Mouse (Mus musculus): Measurements from ENCODE around the gene Dennd1c. TPM values are rescaled to one million over a fixed set of nuclear protein-coding genes. Genes with fewer than 3 reads are reported as not detected.
"Not testable (repeated sequence)": the region's sequence is repeated elsewhere in the genome, so short reads cannot be mapped to it uniquely, and the experiment has no call there.

The Dennd1c gene
- polyA plus RNA-seq, 1 experiment from 2014 or later, result 1.6 TPM

- Histone ChIP-seq H3K4me2 (peak overlapping the region; percentile 64), H3K36me3 (no peaks in the 10 kb centered on the region), H3K27me3 (peaks cover 89% of the 10 kb centered on the region), H3K4me1 (replicated peaks) (peaks cover 53% of the 10 kb centered on the region), H3K9me3 (replicated peaks) (no peaks in the 10 kb centered on the region), H3K4me3 (replicated peaks) (peak overlapping the region; percentile 49), H3K27ac (no peak overlapping the region), H3K9ac (peak overlapping the region; percentile 13; the same call in 1 of the 2 replicates)
- DNase-seq (no peak), ATAC-seq (ENCODE audit: low read depth) (no peak)
- WGBS (ENCODE audit: insufficient replicate concordance), result under 1% methylated on average over 39 of the region's 39 CpGs
Measured at GRCm38 (mm10) chr17:57062011-57062521, 16.2 kb downstream of the Dennd1c start.

DNA sequence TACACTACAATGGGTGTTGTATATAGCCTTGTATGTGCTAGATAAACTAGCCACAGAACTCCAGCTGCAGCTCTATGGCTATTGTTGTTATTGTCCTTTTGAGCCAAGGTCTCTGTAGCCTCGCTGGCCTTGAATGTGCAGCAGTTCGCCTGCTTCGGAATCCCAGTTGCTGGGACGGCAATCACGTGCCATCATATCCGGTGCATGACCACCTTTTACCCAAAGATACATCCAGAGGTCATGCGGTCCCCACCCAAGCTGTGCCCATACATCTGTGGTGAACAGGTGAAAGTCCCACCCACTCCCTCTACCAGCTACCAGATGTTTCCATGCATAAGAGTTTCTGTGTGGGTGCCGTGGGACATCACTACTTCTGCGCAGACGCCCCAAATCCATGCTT, 17.2 kb downstream of the Dennd1c start:
- H3K9ac ChIP-seq, result no peak overlapping the region
- H3K4me3 ChIP-seq (replicated peaks), result peak overlapping the region; percentile 69; the same call in 1 of the 2 replicates
- ATAC-seq (ENCODE audit: low read depth) (no peak), DNase-seq (no peak)
- H3K4me2 ChIP-seq, result peak overlapping the region; percentile 84
- no peaks in the 10 kb centered on the region for H3K9me3 ChIP-seq (replicated peaks)
- H3K27ac ChIP-seq, result no peak overlapping the region
- peaks cover 82% of the 10 kb centered on the region for H3K27me3 ChIP-seq
- H3K4me1 ChIP-seq (replicated peaks), result peaks cover 43% of the 10 kb centered on the region
- H3K36me3 ChIP-seq, result no peaks in the 10 kb centered on the region
- 35% methylated on average over 10 of the region's 10 CpGs for WGBS (ENCODE audit: insufficient replicate concordance)

DNA sequence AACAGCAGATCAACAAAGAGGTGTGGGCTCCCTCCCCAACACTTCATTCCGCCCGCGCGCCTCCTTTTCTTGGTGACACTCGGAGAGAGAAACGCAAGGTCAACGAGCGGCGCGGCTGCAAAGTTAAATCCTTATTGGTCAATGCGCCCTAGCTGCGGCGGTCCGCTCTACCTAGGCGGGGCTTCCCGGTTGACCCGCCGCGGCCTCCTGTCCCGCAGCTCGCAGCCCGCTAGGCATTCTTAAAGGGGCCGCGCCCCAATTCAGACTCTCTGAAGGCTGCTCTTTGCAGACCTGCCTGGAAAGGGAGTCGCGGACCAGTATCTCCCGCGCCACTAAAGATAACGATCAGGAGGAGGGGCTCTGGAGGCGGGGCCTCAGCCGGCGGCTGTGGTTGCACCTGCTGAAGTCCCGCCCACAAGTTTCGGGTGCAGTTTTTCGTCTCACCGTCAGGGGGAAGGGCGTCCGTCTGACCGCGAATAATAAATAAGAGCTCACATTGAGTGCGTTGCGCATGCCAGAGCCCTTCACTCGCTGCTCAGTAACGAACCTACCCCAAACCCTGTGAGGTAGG, 18.0 kb downstream of the Dennd1c start:
- H3K9ac ChIP-seq, result peak overlapping the region; percentile 73

DNA sequence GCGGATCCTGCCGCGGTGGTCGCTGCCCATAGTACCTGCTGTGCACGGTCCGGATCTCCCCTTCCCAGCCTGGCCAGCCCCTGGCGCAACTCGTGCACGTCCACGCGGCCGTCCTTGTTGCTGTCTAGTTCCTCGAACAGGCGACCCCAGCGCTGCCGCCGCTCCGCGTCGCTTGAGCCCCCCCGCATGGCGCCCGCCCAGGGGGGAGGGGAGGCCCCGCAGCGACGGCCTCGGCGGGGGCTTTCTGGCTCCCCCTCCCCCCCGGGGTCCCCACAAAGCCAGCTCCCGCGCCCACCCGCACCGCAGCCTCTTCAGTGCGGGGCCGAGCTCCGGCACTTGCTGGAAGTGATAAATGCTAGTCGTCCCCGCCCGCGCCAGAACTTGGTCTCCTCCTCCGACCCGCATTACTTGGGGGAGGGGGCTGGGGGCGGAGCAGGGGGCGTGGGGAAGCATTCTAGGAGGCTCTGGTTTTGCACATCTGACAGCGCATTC, 18.8 kb downstream of the Dennd1c start, which contains the start of gene Slc25a23:
Slc25a23 (minus strand) TSS at position 378 of the 492 bp plus-strand sequence.
- Histone ChIP-seq H3K9ac (peak within 1 kb of the TSS; percentile 73), H3K36me3 (peaks cover 5% of the 10 kb centered on the region; the same call in 1 of the 2 replicates), H3K4me1 (replicated peaks) (peaks cover 41% of the 10 kb centered on the region), H3K9me3 (replicated peaks) (no peaks in the 10 kb centered on the region), H3K27me3 (peaks cover 70% of the 10 kb centered on the region), H3K4me2 (peak within 1 kb of the TSS; percentile 84), H3K27ac (peak within 1 kb of the TSS; percentile 58), H3K4me3 (replicated peaks) (peak within 1 kb of the TSS; percentile 69)
- under 1% methylated on average over 40 of the region's 45 CpGs for WGBS (ENCODE audit: insufficient replicate concordance)
- ATAC-seq (ENCODE audit: low read depth) (peak; percentile 6; the same call in 1 of the 2 replicates), DNase-seq (no peak)

More for the DNA sequence above, 18.0 kb downstream of the Dennd1c start:
- Histone ChIP-seq H3K4me2 (peak overlapping the region; percentile 84), H3K27me3 (peaks cover 78% of the 10 kb centered on the region), H3K4me1 (replicated peaks) (peaks cover 41% of the 10 kb centered on the region), H3K9me3 (replicated peaks) (no peaks in the 10 kb centered on the region), H3K36me3 (peaks cover 1% of the 10 kb centered on the region; the same call in 1 of the 2 replicates), H3K4me3 (replicated peaks) (peak overlapping the region; percentile 69), H3K27ac (peak overlapping the region; percentile 58)
- peak; percentile 89 for DNase-seq
- WGBS (ENCODE audit: insufficient replicate concordance), result under 1% methylated on average over 44 of the region's 44 CpGs
- ATAC-seq (ENCODE audit: low read depth), result peak; percentile 79

- Histone ChIP-seq H3K4me2 (peak within 1 kb of the TSS; percentile 84), H3K9me3 (replicated peaks) (no peaks in the 10 kb centered on the region), H3K4me1 (replicated peaks) (peaks cover 41% of the 10 kb centered on the region), H3K27ac (peak within 1 kb of the TSS; percentile 58), H3K9ac (peak within 1 kb of the TSS; percentile 73), H3K36me3 (peaks cover 5% of the 10 kb centered on the region; the same call in 1 of the 2 replicates), H3K4me3 (replicated peaks) (peak within 1 kb of the TSS; percentile 69), H3K27me3 (peaks cover 65% of the 10 kb centered on the region)
- DNase-seq (no peak), ATAC-seq (ENCODE audit: low read depth) (no peak; the same call in 1 of the 2 replicates)
- 6% methylated on average over 19 of the region's 22 CpGs for whole genome bisulfite sequencing (ENCODE audit: insufficient replicate concordance)
Measured at GRCm38 (mm10) chr17:57058891-57059485, 19.3 kb downstream of the Dennd1c start, which contains the start of gene Crb3. Crb3 (plus strand) TSS chr17:57059105.

GRCm38 (mm10) chr17:57056246-57056645, 22.1 kb downstream of the Dennd1c start:
- Histone ChIP-seq H3K4me1 (replicated peaks) (peaks cover 29% of the 10 kb centered on the region), H3K4me2 (no peak overlapping the region), H3K4me3 (replicated peaks) (no peak overlapping the region), H3K9me3 (replicated peaks) (no peaks in the 10 kb centered on the region), H3K36me3 (peaks cover 15% of the 10 kb centered on the region; the same call in 1 of the 2 replicates), H3K27ac (peak overlapping the region; percentile 47), H3K9ac (no peak overlapping the region), H3K27me3 (peaks cover 39% of the 10 kb centered on the region)
- DNase-seq, result no peak
- no peak for ATAC-seq (ENCODE audit: low read depth)
- whole genome bisulfite sequencing (ENCODE audit: insufficient replicate concordance), result 63% methylated on average over 3 of the region's 3 CpGs

- WGBS (ENCODE audit: insufficient replicate concordance), result 48% methylated on average over 4 of the region's 4 CpGs
- not testable (repeated sequence) for ATAC-seq (ENCODE audit: low read depth); DNase-seq
Measured at GRCm38 (mm10) chr17:57051679-57052078, 26.6 kb downstream of the Dennd1c start.

GRCm38 (mm10) chr17:57048816-57049215, 29.5 kb downstream of the Dennd1c start:
- 68% methylated on average over 3 of the region's 3 CpGs for WGBS (ENCODE audit: insufficient replicate concordance)
- H3K27me3 ChIP-seq, result no peaks in the 10 kb centered on the region
- no peak for ATAC-seq (ENCODE audit: low read depth)

More at GRCm38 (mm10) chr17:57051679-57052078, 26.6 kb downstream of the Dennd1c start:
- peaks cover 15% of the 10 kb centered on the region; the same call in 1 of the 2 replicates for H3K36me3 ChIP-seq
- H3K4me1 ChIP-seq (replicated peaks); H3K4me3 ChIP-seq (replicated peaks); H3K4me2 ChIP-seq; H3K9ac ChIP-seq; H3K27ac ChIP-seq; H3K9me3 ChIP-seq (replicated peaks); H3K27me3 ChIP-seq: not testable (repeated sequence)

DNA sequence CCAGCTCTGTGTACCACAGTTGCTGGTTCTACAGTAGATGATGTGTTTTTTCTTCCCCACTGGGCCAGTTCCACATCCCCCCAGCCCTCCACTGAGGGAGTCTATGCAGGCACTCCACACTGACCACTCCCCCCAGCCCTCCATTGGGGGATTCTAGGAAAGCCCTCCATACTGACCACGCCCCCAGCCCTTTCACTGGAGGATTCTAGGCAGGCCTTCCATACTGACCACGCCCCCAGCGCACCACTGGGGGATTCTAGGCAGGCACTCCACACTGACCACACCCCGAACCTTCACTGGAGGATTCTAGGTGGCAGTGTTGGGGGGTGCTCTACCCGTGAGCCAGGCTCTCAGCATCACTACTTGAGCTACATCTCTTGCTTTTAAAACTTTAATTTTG, 30.9 kb downstream of the Dennd1c start:
- Histone ChIP-seq H3K27ac (no peak overlapping the region), H3K4me3 (replicated peaks) (no peak overlapping the region), H3K9me3 (replicated peaks) (no peaks in the 10 kb centered on the region), H3K9ac (no peak overlapping the region), H3K4me1 (replicated peaks) (no peaks in the 10 kb centered on the region), H3K36me3 (peaks cover 4% of the 10 kb centered on the region; the same call in 1 of the 2 replicates), H3K4me2 (no peak overlapping the region), H3K27me3 (no peaks in the 10 kb centered on the region)
- WGBS (ENCODE audit: insufficient replicate concordance), result 43% methylated on average over 5 of the region's 5 CpGs
- no peak for DNase-seq
- peak; percentile 56 for ATAC-seq (ENCODE audit: low read depth)

More at GRCm38 (mm10) chr17:57048816-57049215, 29.5 kb downstream of the Dennd1c start:
- no peaks in the 10 kb centered on the region for H3K9me3 ChIP-seq (replicated peaks)
- no peak overlapping the region for H3K4me2 ChIP-seq
- DNase-seq, result no peak
- H3K9ac ChIP-seq, result no peak overlapping the region
- H3K4me3 ChIP-seq (replicated peaks), result no peak overlapping the region
- no peak overlapping the region for H3K27ac ChIP-seq
- H3K36me3 ChIP-seq, result peaks cover 10% of the 10 kb centered on the region; the same call in 1 of the 2 replicates
- no peaks in the 10 kb centered on the region for H3K4me1 ChIP-seq (replicated peaks)

GRCm38 (mm10) chr17:57041554-57041953, 36.8 kb downstream of the Dennd1c start, which contains the start of gene Slc25a41:
Slc25a41 (minus strand) TSS chr17:57041654.
- no peak within 1 kb of the TSS for H3K9ac ChIP-seq
- DNase-seq, result no peak
- no peak for ATAC-seq (ENCODE audit: low read depth)
- no peak within 1 kb of the TSS for H3K27ac ChIP-seq
- H3K4me2 ChIP-seq, result no peak within 1 kb of the TSS
- H3K4me3 ChIP-seq (replicated peaks), result no peak within 1 kb of the TSS
- 0 out of 2 replicates have a peak, but pooled peaks cover 4% of the 10 kb centered on the region for H3K4me1 ChIP-seq (replicated peaks)
- H3K9me3 ChIP-seq (replicated peaks), result no peaks in the 10 kb centered on the region
- no peaks in the 10 kb centered on the region for H3K36me3 ChIP-seq
- WGBS (ENCODE audit: insufficient replicate concordance), result 56% methylated on average over 8 of the region's 8 CpGs
- H3K27me3 ChIP-seq, result peaks cover 20% of the 10 kb centered on the region

DNA sequence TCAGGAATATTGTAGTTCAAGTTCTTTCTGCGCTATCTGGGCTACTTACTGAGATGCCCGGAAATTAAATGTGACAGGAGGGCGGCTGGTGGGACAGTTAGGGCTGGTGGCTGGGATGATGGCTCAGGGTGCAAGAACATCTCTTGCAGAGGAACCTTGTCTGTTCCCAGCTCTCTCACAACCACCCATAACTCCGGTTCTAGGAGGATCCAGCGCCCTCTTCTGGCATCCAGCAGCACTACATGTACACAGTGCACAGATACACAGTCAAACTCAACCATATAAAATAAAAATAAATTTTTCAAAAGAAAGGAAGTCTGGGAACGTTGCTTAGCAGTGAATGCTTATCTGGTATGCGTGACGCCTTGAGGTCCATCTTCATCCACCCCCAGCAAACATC, 39.3 kb downstream of the Dennd1c start:
- Histone ChIP-seq H3K27me3 (peaks cover 23% of the 10 kb centered on the region), H3K9me3 (replicated peaks) (no peaks in the 10 kb centered on the region), H3K4me3 (replicated peaks) (no peak overlapping the region), H3K4me1 (replicated peaks) (0 out of 2 replicates have a peak, but pooled peaks cover 4% of the 10 kb centered on the region), H3K36me3 (no peaks in the 10 kb centered on the region), H3K27ac (no peak overlapping the region), H3K9ac (no peak overlapping the region), H3K4me2 (no peak overlapping the region)
- no peak for DNase-seq
- WGBS (ENCODE audit: insufficient replicate concordance), result 24% methylated on average over 8 of the region's 8 CpGs
- no peak for ATAC-seq (ENCODE audit: low read depth)
